Mouse (Mus musculus): ENCODE results near the gene Bicral. TPM values are rescaled to one million over a fixed set of nuclear protein-coding genes. Genes with fewer than 3 reads are reported as not detected.

The Bicral gene
- polyA plus RNA-seq, 1 experiment from 2014 or later = 5.3 TPM

GRCm38 (mm10) chr17:46843022-46843421, 15.3 kb downstream of the Bicral start:
- 78% methylated on average over 2 of the region's 2 CpGs for WGBS
- H3K9me3 ChIP-seq (ENCODE audit: control insufficient read depth, low read length) = no peaks in the 10 kb centered on the region
- no peak for ATAC-seq (ENCODE audit: low read depth)
- H3K4me2 ChIP-seq (ENCODE audit: low read depth, low read length) = no peak overlapping the region
- no peak overlapping the region for H3K27ac ChIP-seq (replicated peaks; ENCODE audit: low read depth, low read length)
- DNase-seq (ENCODE audit: low spot score) = no peak
- H3K27me3 ChIP-seq (replicated peaks; ENCODE audit: control insufficient read depth, insufficient read depth, low read length) = no peaks in the 10 kb centered on the region
- no peak overlapping the region for H3K4me3 ChIP-seq (ENCODE audit: low read depth, low read length)
- H3K36me3 ChIP-seq (ENCODE audit: control insufficient read depth, insufficient read depth, low read length) = 0 out of 2 replicates have a peak, but pooled peaks cover 4% of the 10 kb centered on the region
- no peak overlapping the region for H3K9ac ChIP-seq (ENCODE audit: low read depth, low read length)
- H3K4me1 ChIP-seq (ENCODE audit: control insufficient read depth, insufficient read depth, low read length) = no peaks in the 10 kb centered on the region

- Histone ChIP-seq H3K9ac (ENCODE audit: low read depth, low read length) (no peak overlapping the region), H3K36me3 (ENCODE audit: control insufficient read depth, insufficient read depth, low read length) (0 out of 2 replicates have a peak, but pooled peaks cover 4% of the 10 kb centered on the region)
These were observed 17.8 kb downstream of the Bicral start for GRCm38 (mm10) chr17:46840304-46841010.

GRCm38 (mm10) chr17:46838396-46838920, 19.8 kb downstream of the Bicral start:
- Histone ChIP-seq H3K9me3 (ENCODE audit: control insufficient read depth, low read length) (no peaks in the 10 kb centered on the region), H3K4me3 (ENCODE audit: low read depth, low read length) (no peak overlapping the region), H3K9ac (ENCODE audit: low read depth, low read length) (no peak overlapping the region), H3K27me3 (replicated peaks; ENCODE audit: control insufficient read depth, insufficient read depth, low read length) (no peaks in the 10 kb centered on the region), H3K4me1 (ENCODE audit: control insufficient read depth, insufficient read depth, low read length) (no peaks in the 10 kb centered on the region), H3K36me3 (ENCODE audit: control insufficient read depth, insufficient read depth, low read length) (0 out of 2 replicates have a peak, but pooled peaks cover 4% of the 10 kb centered on the region), H3K27ac (replicated peaks; ENCODE audit: low read depth, low read length) (no peak overlapping the region), H3K4me2 (ENCODE audit: low read depth, low read length) (no peak overlapping the region)
- 85% methylated on average over 7 of the region's 7 CpGs for WGBS
- DNase-seq (ENCODE audit: low spot score) (no peak), ATAC-seq (ENCODE audit: low read depth) (no peak)

More at GRCm38 (mm10) chr17:46840304-46841010, 17.8 kb downstream of the Bicral start:
- Histone ChIP-seq H3K27me3 (replicated peaks; ENCODE audit: control insufficient read depth, insufficient read depth, low read length) (no peaks in the 10 kb centered on the region), H3K9me3 (ENCODE audit: control insufficient read depth, low read length) (no peaks in the 10 kb centered on the region), H3K4me2 (ENCODE audit: low read depth, low read length) (no peak overlapping the region), H3K27ac (replicated peaks; ENCODE audit: low read depth, low read length) (no peak overlapping the region), H3K4me1 (ENCODE audit: control insufficient read depth, insufficient read depth, low read length) (no peaks in the 10 kb centered on the region), H3K4me3 (ENCODE audit: low read depth, low read length) (no peak overlapping the region)
- DNase-seq (ENCODE audit: low spot score) (no peak), ATAC-seq (ENCODE audit: low read depth) (no peak)
- 88% methylated on average over 10 of the region's 10 CpGs for WGBS

DNA sequence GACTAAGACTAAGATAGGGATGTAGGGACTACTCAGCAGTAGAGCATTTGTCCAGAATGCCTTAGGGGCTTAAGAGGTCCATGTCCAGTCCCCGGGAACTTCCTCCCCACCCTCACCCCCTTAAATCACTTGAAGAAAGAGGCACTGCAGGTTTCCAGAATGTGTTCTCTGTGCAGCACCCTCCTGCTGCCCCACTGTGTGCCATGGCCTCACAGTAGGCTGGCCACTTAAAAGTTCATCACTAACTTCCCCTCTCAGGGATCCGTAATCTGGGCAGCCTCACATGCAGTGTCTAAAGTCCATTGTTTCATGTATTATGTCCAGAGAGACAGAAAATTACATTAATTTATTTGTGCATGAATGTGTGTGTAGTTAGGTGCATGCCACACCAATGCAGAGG, 20.4 kb downstream of the Bicral start:
- Histone ChIP-seq H3K9me3 (ENCODE audit: control insufficient read depth, low read length) (no peaks in the 10 kb centered on the region), H3K36me3 (ENCODE audit: control insufficient read depth, insufficient read depth, low read length) (0 out of 2 replicates have a peak, but pooled peaks cover 4% of the 10 kb centered on the region), H3K4me3 (ENCODE audit: low read depth, low read length) (no peak overlapping the region), H3K27me3 (replicated peaks; ENCODE audit: control insufficient read depth, insufficient read depth, low read length) (no peaks in the 10 kb centered on the region), H3K27ac (replicated peaks; ENCODE audit: low read depth, low read length) (no peak overlapping the region), H3K9ac (ENCODE audit: low read depth, low read length) (no peak overlapping the region), H3K4me2 (ENCODE audit: low read depth, low read length) (no peak overlapping the region), H3K4me1 (ENCODE audit: control insufficient read depth, insufficient read depth, low read length) (no peaks in the 10 kb centered on the region)
- WGBS = 74% methylated on average over 2 of the region's 2 CpGs
- ATAC-seq (ENCODE audit: low read depth) (no peak), DNase-seq (ENCODE audit: low spot score) (no peak)

- Histone ChIP-seq H3K36me3 (ENCODE audit: control insufficient read depth, insufficient read depth, low read length) (no peaks in the 10 kb centered on the region), H3K4me2 (ENCODE audit: low read depth, low read length) (no peak overlapping the region), H3K4me3 (ENCODE audit: low read depth, low read length) (no peak overlapping the region), H3K27ac (replicated peaks; ENCODE audit: low read depth, low read length) (no peak overlapping the region), H3K9ac (ENCODE audit: low read depth, low read length) (no peak overlapping the region), H3K27me3 (replicated peaks; ENCODE audit: control insufficient read depth, insufficient read depth, low read length) (no peaks in the 10 kb centered on the region), H3K9me3 (ENCODE audit: control insufficient read depth, low read length) (no peaks in the 10 kb centered on the region), H3K4me1 (ENCODE audit: control insufficient read depth, insufficient read depth, low read length) (no peaks in the 10 kb centered on the region)
- ATAC-seq (ENCODE audit: low read depth) (peak; percentile 53; the same call in 1 of the 2 replicates), DNase-seq (ENCODE audit: low spot score) (peak; percentile 47)
- 78% methylated on average over 6 of the region's 6 CpGs for WGBS
These were observed 23.1 kb downstream of the Bicral start for GRCm38 (mm10) chr17:46835093-46835715.

DNA sequence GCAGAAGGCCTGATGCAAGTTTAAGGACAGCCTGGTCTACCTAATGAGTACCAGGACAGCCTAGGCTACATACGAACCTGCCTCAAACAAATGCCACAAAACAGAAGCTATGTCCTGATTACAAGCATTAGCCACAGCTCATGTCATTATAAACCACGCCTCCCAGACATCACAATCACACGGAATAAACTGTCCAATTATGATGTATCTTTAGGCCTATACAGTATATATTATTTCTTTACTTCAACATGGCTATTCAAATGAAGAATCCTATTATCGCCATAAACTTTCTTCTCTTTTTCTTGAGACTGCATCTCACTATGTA, 25.3 kb downstream of the Bicral start:
- ATAC-seq (ENCODE audit: low read depth) (no peak), DNase-seq (ENCODE audit: low spot score) (no peak)
- Histone ChIP-seq H3K9ac (ENCODE audit: low read depth, low read length) (no peak overlapping the region), H3K27me3 (replicated peaks; ENCODE audit: control insufficient read depth, insufficient read depth, low read length) (no peaks in the 10 kb centered on the region), H3K4me3 (ENCODE audit: low read depth, low read length) (no peak overlapping the region), H3K9me3 (ENCODE audit: control insufficient read depth, low read length) (no peaks in the 10 kb centered on the region), H3K27ac (replicated peaks; ENCODE audit: low read depth, low read length) (no peak overlapping the region), H3K4me2 (ENCODE audit: low read depth, low read length) (no peak overlapping the region), H3K36me3 (ENCODE audit: control insufficient read depth, insufficient read depth, low read length) (peaks cover 15% of the 10 kb centered on the region; the same call in 1 of the 2 replicates), H3K4me1 (ENCODE audit: control insufficient read depth, insufficient read depth, low read length) (no peaks in the 10 kb centered on the region)
- 84% methylated on average over 4 of the region's 4 CpGs for WGBS

DNA sequence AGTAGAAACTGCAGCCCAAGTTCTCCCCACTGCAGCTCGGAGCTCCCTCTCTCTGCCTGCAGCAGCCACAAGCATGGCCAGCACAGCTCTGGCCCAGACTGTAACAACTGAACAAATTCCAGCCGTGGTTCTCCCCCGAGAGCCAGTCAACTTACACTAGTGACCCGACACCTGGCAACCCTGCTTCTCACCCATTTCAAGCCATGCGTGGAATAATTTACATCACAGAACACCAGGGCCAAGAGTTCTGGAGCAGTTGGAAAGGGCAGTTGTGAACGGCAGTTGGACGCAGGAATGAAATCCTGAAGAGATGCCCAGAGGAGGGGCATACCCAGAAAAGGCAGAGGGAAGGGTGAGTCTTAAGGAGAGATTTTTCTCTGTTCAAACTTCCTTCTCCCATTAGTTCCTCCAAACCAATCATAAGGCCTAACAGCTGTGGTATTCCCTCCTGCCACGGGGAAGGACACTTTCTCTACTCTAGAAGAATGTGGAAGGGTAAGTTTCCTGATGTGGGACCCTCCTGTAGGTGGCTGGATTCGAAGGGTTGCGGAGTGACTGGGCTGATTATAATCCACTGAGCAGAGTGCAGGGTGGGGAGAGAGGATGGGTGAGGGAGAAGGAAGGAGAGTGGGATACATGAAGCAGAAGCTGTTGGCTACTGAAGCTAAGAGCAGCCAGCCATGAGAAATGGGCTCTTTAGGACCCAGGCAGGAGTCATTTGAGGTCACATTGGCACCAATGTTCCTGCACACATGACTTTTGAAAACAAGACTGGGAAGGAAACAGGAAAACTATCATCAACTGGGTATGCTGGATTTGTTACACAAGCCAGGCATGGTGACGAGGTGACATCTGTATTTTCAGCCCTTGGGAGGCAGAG, 25.9 kb downstream of the Bicral start:
- 58% methylated on average over 11 of the region's 11 CpGs for WGBS
- H3K27ac ChIP-seq (replicated peaks; ENCODE audit: low read depth, low read length) = no peak overlapping the region
- H3K4me3 ChIP-seq (ENCODE audit: low read depth, low read length) = no peak overlapping the region
- no peaks in the 10 kb centered on the region for H3K4me1 ChIP-seq (ENCODE audit: control insufficient read depth, insufficient read depth, low read length)
- peaks cover 21% of the 10 kb centered on the region; the same call in 1 of the 2 replicates for H3K36me3 ChIP-seq (ENCODE audit: control insufficient read depth, insufficient read depth, low read length)
- H3K9ac ChIP-seq (ENCODE audit: low read depth, low read length) = 0 out of 2 replicates have a peak overlapping the region, but pooled peaks have one; percentile 20
- H3K4me2 ChIP-seq (ENCODE audit: low read depth, low read length) = no peak overlapping the region
- ATAC-seq (ENCODE audit: low read depth) = 0 out of 2 replicates have a peak, but pooled peaks have one; percentile 33
- no peaks in the 10 kb centered on the region for H3K27me3 ChIP-seq (replicated peaks; ENCODE audit: control insufficient read depth, insufficient read depth, low read length)
- DNase-seq (ENCODE audit: low spot score) = no peak
- H3K9me3 ChIP-seq (ENCODE audit: control insufficient read depth, low read length) = no peaks in the 10 kb centered on the region

DNA sequence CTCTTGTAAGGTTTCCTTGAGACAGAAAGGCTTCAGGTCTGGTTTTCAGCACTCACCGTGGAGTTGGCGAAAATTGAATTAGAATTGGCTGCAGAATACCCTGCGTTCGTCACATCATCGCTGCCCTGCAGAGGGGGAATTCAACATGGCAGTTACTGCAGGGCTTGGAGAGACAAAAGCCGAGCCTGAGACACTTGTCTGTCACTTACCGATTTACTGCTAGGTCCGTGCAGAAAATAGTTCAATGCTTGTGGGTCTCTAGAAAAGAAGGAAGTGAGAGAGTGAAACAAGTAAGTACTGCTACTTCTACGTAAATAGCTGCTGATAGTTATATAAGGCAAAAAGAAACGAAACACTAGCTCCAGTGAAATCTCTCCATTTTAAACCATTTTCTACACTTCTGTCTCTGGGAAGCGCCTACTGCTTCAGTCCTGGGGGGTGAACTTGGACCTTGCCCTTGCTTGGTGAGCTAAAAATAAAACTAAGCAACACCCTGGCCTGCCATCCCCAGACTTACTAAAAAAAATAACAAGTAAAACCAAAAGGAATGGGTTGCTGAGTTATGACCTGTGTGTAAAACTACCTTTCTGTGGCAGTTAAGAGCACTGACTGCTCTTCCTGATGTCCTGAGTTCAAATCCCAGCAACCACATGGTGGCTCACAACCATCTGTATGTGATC, 28.3 kb downstream of the Bicral start:
- no peaks in the 10 kb centered on the region for H3K9me3 ChIP-seq (ENCODE audit: control insufficient read depth, low read length)
- H3K27me3 ChIP-seq (replicated peaks; ENCODE audit: control insufficient read depth, insufficient read depth, low read length) = no peaks in the 10 kb centered on the region
- no peak overlapping the region for H3K9ac ChIP-seq (ENCODE audit: low read depth, low read length)
- H3K4me2 ChIP-seq (ENCODE audit: low read depth, low read length) = no peak overlapping the region
- no peak overlapping the region for H3K27ac ChIP-seq (replicated peaks; ENCODE audit: low read depth, low read length)
- ATAC-seq (ENCODE audit: low read depth) = no peak
- no peak overlapping the region for H3K4me3 ChIP-seq (ENCODE audit: low read depth, low read length)
- WGBS = 87% methylated on average over 11 of the region's 11 CpGs
- no peaks in the 10 kb centered on the region for H3K4me1 ChIP-seq (ENCODE audit: control insufficient read depth, insufficient read depth, low read length)
- H3K36me3 ChIP-seq (ENCODE audit: control insufficient read depth, insufficient read depth, low read length) = peaks cover 44% of the 10 kb centered on the region
- no peak for DNase-seq (ENCODE audit: low spot score)

Measured in embryonic facial prominence, embryonic 14.5 days (tissue).